Mouse (Mus musculus) C2C12 (cell line): ENCODE data around the gene Olfr551.

Experiments used
- CEBPB ChIP-seq: IDR thresholded peaks from one replicate; pipeline ENCODE4 v1.6.1; 2011; ENCODE audit warnings: low read depth, mild to moderate bottlenecking, control low read depth, moderate library complexity
- CTCF ChIP-seq: IDR thresholded peaks from one replicate; pipeline ENCODE4 v1.5.1; 2011; ENCODE audit not compliant: control insufficient read depth, insufficient read depth, insufficient read length
- MAX ChIP-seq: IDR thresholded peaks from one replicate; pipeline ENCODE4 v1.6.1; 2011; ENCODE audit warnings: mild to moderate bottlenecking, control low read depth
- MYOG ChIP-seq: IDR thresholded peaks from one replicate; pipeline ENCODE4 v1.6.1; 2011; ENCODE audit not compliant: control insufficient read depth, insufficient read length; ENCODE audit errors: extremely low read depth

GRCm38 (mm10) chr7:102636665-102637064 is 45.0 kb upstream of the Olfr551 start:
- TF ChIP-seq CTCF (no peak), MAX (no peak), CEBPB (no peak), MYOG (no peak)
